Mouse (Mus musculus) natural killer cell, adult 2 months (primary cell): ENCODE measurements around the gene Cct7.

ENCODE experiments used
- DNase-seq, 2 experiments: peaks; one replicate each; pipeline ENCODE4 v3.0.0; 2022; ENCODE audit warnings: low spot score in 2 of 2

Gene Cct7

DNA sequence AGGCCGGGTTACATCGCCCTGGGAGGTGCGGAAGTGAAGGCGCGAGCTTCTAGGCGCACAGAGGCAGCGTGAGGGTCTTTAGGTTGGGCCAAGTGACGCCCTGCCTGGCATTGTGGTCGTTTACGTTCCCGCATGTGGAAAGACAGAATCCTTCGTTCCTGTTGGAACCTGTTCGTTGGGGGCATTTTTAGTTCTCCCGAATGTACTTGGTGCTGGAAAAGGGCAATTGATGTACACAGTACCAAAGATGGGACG is 1.0 kb downstream of the Cct7 start:
- no peak for DNase-seq

DNA sequence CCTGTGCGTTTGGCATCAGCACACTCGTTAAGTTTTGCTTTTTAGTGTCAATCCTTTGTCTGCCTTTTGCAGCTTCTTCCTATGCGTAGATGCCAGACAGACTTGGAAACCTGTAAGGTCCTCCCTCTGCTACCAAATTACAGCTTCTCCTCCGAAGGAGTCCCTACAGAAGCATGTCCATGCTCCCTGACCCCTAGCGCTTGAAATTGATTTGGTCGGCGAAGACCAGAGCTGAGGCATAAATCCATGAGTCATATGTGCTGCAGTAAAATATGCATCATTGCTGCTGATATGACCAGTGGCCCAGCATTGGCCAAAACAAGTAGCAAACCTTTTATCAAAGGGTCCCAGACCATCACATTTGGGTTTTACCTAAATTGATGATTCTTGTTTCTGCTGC is 1.5 kb downstream of the Cct7 start:
- peak in 1 of 2 experiments; percentile 12 for DNase-seq

DNA sequence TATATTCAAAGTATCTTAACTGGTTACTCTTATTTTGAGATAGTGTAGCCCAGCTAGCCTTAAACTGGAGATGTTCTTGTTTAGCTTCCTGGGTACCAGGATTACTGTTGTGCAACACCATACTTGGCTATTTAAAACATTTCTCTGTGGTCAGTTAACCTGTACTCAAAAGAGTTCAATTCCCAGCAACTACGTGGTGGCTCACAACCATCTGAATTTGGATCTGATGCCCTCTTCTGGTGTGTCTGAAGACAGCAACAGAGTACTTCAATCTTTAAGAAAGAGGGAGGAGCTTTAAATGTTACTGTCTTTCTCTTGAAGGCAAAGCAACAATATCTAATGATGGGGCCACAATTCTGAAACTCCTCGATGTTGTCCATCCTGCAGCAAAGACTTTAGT is 8.3 kb downstream of the Cct7 start:
- DNase-seq = no peak

DNA sequence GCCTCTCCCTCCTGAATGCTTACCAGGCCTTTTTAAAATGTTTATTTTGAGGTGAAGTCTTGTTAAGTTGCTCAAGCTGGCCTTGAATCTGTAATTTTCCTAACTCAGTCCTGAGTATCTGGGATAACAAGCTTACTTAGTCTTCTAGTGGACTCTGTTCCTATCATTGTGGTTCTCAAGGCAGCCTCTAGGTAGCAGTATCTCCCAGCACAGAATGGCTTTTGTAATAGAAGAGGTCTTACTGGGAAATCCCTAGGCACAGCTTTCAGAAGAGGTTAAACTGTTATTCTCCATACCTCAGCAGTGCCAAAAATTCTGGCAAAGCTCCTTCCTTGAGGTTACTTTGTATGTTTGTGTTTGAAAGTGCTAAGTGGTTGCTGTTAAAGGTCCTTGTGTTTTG is 14.1 kb downstream of the Cct7 start:
- DNase-seq = no peak

DNA sequence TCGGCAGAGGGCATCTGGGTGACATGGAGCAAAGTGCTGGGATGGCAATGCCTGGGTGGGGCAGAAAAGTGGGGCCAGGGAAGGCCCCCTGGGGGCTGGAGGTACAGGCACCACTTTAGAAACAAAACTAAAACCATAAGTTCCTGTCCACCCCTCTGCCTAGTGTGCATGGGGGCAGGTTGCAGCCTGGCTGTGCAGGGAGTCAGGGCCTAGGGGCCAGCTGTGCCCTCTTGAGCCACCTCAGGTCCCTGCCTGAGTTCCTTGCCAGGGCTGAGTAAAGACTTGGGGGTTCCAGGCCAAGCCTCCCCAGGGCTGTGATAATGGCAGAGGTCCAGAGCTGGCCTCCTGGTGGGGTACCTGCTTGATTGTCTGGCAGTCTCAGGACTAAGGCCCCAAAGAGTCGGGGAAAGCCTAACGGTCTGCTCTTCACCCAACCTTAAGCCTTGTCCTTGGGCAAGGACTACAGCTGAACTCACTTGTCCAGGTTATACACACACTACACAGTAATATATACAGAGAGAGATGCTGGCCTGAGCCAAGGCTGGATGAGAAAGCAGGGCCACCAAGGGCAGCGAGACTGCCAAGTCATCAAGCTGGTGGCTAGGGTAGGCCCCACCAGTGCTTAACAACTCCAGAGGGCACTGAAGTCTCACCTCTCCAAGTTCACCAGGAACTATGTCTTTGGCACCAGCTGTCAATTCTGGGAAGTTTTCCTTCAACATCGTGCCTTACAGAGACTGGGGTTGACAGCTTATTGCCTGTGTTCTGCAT is 18.5 kb downstream of the Cct7 start:
- no peak for DNase-seq

DNA sequence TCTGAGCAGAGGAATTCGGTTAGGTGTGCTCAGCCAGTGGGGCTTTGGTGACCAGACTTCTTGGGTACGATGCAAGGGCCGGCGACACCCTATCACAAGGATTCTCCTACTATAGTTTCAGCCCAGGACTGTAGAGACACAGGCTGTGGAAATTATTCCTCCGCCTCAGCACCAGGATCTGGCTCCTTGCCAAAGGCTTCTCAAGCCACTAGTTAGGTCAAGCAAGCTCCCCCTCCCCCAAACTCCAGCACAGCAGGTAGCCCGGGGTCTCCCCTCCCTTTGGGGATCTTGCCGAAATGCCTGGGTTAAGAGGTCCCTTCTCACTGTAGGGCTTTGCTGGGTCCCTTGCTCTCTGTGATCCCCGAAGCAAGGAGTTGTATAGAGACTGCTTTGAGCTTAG is 20.6 kb downstream of the Cct7 start:
- no peak for DNase-seq

DNA sequence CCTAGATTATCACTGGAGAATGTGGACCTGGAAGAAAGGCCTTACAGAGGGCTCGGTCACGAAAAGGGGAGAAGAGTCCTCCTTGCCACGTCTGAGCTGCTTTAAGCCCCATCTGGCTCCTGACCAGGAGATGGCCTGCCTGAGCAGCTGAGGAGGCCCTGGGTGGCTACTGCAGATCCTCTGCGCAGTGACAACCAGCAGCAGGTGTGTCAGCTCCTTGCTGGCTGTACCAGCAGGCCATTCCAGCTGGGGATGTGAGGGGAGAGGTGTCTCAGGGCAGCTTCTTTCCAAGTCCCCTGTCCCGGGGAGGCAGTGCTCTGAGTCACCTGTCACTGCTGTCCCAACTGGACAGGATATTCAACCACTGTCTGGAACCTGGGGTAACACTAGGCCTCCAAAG is 21.2 kb downstream of the Cct7 start:
- DNase-seq = no peak

DNA sequence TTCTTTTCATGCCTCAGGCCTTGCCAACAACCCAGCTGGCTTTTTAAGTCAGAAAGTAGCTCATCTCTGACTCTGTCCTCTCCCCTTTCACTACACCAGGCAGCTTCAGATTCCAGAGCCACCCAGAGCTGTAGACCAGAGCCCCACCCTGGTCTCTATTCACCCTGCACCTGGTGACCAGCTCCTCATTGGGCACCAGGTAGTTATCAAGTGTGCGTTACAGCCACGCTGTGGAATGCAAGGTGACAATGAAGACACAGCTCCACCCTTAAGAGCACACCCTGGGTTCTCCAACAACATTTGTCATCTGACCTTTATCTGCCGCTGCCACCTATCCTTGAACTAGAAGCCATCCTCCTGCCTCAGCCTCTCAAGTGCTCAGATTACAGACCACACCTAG is 24.3 kb downstream of the Cct7 start:
- no peak for DNase-seq

DNA sequence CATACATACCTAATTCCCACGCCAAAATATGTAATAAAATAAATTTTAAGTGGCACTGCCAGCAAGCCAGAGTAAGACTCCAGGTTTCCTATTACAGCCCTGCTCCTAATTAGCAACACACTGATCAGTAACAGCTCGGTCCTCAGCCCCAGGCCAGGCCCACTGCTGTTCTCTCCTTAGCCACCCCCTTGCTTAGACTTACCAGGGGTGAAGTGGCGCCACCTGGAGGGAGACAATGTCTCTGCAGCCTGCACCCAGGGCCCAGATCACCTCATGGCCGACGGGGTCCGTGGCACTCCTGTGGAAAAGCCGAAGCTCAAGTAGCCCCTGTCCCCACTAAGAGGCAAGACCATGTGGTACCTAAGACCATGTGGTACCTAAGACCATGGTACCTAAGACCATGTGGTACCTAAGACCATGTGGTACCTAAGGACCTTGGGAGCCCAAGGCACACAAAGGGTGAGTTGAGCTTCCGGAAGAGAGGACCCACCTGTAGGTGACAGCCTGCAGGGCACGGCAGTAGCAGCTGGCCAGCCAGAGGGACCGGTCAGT is 26.1 kb downstream of the Cct7 start:
- peak; percentile 4 to 38 for DNase-seq

DNA sequence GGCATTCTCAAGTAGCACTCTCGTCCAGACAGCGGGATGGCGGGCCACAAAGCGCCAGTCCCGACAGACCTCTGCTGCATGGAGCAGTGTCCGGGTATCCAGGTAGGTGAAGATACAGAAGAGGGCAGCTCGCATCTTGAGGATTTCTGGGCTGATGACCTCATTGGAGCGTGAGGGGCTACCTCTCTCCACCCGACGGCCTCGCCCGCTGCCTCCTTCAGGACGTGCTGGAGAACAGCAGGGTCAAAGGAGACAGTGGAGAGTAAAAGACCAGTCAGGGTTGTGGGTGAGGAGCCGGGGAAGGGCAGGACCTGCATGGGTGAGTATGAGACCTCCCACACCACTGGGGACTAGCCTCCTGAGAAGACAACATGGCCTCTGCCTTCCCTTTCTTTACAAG is 27.1 kb downstream of the Cct7 start:
- no peak for DNase-seq

DNA sequence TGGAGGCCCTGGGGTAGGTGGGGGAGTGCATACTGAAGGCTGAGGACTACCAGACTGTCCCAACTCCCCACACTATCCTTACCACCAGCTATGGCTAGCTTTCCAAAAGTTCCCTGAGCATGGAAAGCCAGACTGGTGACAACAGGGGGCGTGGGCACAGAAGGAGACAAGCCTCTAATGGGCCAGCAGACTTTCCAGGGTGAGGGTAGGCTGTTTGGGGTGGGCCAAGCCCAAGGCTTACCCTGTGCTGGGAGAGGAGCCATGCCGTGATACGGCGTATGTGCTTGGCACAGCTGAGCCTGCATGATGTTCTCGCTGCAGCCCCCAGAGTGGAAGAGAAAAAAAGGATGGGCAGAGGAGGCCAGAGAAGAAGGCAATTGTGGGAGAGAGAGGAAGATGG is 28.7 kb downstream of the Cct7 start:
- DNase-seq = no peak

DNA sequence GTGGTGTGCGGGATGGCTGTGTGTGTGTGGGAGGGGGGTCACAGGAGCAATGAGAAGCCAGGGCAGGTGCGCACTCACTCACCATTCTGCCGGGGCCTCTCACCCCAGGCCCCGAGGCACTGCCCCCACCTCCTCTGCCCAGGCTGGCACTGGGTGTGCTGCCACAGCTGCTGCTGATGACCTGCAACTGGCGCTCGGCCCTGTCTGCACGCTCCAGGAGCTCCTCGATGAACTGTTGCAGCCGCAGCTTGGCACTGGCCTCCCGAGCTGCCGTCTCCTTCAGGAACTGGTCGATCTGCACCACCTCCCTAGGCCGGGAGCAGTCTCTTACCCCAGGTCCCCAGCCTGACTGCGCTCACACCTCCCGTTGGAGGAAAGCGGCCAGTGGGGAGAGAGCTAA is 29.4 kb downstream of the Cct7 start:
- DNase-seq = no peak

DNA sequence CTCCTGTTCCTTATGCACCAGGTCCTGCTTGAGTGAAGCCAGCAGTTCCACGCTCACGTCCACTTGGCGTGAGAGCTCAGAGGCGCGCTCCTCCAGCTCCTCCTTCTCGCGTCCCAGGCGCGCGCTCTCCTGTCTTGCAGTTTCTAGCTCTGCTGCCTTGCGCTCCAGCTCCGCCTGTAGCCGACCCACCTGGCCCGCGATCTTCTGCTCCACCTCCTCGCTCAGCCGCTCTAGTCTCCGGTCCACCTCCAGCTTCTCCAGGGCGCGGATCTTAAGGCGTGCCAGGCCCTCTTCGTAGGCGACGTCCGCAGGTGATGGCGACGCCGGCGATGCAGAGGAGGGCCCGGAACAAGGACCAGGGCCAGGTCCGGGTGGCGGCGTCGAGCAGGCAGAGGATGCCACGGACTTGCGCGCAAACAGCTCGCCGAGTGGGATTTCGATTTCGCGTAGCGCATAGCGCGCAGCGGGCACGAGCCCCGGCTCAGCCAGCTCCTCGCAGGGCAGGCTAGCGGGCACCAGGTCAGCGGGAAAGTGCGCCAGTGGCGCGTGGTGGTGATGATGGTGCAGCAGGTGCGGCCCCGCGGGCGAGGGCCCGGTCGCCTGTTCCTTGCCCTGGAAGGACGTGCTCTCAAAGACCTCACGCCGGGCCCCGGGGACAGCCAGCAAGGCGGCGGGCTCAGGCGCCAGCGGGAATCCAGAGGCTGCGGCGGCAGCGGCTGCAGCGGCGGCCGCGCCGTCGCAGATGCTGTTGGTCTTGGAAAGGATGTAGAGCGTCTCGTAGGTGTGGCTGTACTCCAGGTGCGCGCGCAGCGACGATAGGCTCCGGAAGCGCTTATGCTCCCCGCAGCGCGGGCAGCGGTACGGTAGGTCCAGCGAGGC is 32.8 kb downstream of the Cct7 start:
- DNase-seq = no peak

DNA sequence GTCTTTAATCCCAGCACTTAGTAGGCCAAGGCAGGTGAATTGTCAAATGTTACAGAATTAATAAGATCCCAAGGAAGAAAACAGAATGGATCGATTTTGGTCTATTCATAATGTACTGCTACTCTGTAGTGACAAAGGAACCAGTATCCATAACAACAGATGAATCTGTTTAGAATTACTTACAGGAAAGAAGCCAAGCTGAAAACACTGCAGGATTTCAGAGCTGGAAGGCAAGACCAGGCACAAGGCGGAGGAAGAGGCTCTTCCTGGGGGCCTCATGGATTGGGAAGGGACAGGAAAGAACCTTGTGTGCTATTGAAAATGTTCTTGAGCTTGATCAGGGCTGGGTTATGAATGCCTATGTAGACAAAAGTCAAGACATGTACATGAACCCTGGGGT is 34.4 kb downstream of the Cct7 start:
- no peak for DNase-seq

DNA sequence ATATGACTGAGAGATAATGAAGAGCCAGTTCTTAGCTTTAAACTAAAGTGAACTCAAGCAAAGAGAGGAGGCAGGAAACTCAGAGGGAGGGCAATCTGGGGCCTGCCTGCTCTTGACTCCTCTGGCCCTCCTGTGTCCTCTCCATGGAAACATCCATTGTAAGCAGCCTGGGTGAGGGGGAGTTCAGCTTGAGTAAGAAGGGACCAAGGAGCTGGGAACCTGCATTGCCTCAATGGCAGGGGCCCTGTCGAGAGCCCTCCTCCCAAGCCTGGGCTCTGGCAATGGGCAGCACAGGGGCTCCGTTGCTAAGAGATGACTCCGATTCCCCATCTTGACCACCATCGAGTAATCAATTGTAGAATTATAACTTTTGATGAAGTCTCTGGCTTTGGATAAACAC is 37.2 kb downstream of the Cct7 start:
- no peak for DNase-seq

DNA sequence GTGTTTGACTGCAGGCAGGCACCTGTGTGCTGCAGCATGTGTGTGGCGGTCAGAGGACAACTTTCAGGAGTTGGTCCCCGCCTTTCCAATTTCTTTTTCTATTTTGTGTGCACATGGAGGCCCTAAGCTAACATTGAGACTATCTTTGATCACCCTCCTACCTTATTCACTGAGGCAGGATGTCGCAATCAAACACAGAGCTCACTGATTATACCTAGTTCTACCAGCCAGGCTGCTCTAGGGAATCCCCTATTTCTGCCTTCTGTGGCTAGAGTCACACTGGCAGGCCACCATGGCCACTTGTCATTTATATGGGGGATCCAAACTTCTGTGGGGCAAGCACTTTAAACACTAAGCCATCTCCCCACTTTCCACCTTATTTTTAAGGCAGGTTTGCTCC is 38.4 kb downstream of the Cct7 start:
- no peak for DNase-seq

DNA sequence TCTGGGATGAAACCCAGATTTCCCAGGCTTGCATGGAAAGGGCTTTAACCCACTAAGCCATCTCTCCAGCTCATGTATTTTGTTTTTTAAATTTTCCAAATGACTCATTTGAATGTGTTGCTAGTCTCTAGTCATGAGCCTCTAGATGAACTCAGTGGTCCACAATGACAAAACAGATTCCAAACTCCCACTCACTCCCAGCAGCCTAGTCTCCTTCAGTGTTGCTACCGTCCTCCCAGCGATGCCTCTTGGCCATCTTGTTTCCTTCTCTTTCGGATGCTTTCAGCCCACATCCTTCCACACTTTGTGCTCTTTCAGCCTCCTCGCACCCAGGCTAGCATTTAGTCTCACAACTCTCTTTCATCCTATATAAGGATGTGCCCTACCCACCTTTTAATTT is 38.9 kb downstream of the Cct7 start:
- no peak for DNase-seq

DNA sequence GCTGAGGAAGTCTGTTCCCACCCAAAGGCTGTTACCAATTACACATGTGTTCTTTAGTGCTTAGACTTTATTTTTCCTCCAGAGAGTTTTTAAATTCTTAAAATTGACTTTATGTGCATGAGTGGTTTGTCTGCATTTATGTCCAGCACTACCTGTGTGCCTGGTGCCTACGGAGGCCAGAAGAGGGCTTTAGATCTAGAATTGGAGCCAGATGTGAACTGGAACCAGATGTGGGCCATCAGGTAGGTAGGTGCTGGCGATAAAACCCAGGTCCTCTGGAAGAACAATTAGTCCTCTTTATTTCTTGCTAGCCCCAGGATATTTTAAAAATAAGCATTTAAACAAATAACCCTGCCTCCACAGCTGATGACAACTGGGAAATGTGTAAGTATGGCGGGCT is 40.3 kb downstream of the Cct7 start:
- DNase-seq = no peak

DNA sequence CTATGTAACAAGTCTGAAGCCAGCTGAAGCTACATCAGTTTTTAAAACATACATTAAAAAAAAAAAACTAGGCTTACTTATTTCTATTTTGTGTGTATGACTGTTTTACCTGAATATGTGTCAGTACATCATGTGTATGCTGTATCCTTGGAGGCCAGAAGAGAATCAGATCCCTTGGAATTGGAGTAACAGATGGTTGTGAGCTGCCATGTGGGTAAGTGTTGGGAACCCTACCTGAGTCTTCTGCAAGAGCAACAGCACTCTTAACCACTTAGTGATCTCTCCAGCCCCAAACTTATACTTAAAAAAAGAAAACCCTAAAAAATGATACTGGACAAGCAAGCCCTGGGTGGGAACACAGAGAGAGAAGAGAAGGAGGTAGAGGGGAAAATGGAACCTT is 45.7 kb downstream of the Cct7 start:
- DNase-seq = no peak

DNA sequence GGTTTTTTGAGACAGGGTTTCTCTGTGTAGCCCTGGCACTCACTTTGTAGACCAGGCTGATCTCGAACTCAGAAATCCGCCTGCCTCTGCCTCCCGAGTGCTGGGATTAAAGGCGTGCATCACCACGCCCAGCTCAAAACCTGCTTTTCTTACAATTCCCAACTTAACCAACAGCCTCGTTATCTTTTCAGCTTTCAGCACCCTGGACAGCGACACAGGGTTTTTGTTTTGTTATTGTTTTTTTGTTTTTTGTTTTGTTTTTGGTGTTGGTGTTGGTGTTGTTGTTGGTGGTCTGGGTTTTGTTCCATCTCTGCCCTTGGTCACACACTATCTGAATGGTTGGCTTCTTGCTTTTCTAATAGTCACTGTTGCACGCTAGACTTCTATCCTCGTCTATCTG is 46.8 kb downstream of the Cct7 start:
- DNase-seq = no peak

DNA sequence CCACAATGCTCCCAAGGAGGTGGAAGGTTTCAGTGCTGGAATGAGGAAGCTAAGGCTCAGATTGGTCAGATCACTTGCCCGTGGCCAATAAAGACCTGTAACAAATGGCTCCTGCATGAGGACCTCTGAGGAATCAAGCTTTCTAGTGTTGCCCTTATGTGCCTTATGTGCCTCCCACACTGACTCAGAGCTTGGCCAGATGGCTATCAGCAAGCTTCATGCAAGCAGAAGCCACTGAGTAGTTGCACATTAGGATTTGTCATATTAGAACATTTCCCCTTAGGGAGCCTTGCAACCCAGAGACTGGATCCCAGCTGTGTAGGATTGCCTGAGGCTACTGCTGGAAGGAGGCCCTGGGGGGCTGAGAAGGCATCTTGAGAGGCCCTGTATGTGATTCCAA is 49.1 kb downstream of the Cct7 start:
- no peak for DNase-seq

DNA sequence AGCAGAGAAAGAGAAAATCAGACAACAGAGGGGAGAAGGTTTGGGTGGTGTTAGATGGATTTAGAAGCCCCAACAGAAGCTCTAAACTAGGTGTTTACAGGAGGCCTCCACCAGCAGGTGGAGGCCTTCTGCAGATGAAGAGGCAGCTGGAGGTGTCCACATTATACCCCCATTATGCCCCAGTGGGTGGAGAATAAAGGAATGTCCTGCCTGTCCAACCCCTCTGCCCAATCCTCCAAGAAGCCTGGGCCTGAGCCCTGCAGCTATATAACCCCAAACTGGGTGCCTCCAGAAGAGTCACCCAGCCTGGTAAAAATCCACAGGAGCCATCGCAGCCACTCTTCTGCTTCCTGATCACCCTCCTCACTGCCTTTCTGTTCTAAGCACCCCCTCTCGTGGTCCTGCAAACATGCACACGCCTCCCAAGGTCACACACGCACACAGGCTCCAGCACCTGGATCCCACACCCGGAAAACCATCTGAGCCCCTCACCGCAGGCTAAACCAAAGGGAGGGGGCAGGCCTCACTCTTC is 50.3 kb downstream of the Cct7 start:
- DNase-seq = no peak
